Mouse (Mus musculus) forebrain, embryonic 13.5 days (tissue): ENCODE data around the gene Pick1. TPM values are rescaled to one million over a fixed set of nuclear protein-coding genes. Genes with fewer than 3 reads are reported as not detected.

Experiments used
- ATAC-seq: fragments of 200-750 bp; cut with Nextera tagmentation; 2 replicates; pipeline ENCODE4 v1.8.0; 2017
- H3K27ac ChIP-seq: fragments of 300-500 bp; sonication (generic); 2 replicates; pipeline ENCODE4 v1.5.1; 2015; ENCODE audit warnings: inconsistent platforms, mild to moderate bottlenecking, moderate library complexity
- H3K27me3 ChIP-seq: fragments of 300-500 bp; sonication (generic); 2 replicates; pipeline ENCODE4 v1.6.1; 2015; ENCODE audit warnings: mild to moderate bottlenecking, inconsistent platforms
- H3K36me3 ChIP-seq: fragments of 300-500 bp; sonication (generic); 2 replicates; pipeline ENCODE4 v1.6.1; 2015; ENCODE audit warnings: mild to moderate bottlenecking, inconsistent platforms; ENCODE audit not compliant: poor library complexity, severe bottlenecking
- H3K4me1 ChIP-seq: fragments of 300-500 bp; sonication (generic); 2 replicates; pipeline ENCODE4 v1.6.1; 2015; ENCODE audit warnings: inconsistent platforms
- H3K4me2 ChIP-seq: fragments of 300-500 bp; sonication (generic); 2 replicates; pipeline ENCODE4 v1.6.1; 2015; ENCODE audit warnings: inconsistent platforms, mild to moderate bottlenecking, moderate library complexity
- H3K4me3 ChIP-seq: fragments of 300-500 bp; sonication (generic); 2 replicates; pipeline ENCODE4 v1.5.1; 2015; ENCODE audit warnings: mild to moderate bottlenecking, inconsistent platforms
- H3K9ac ChIP-seq: fragments of 300-500 bp; sonication (generic); 2 replicates; pipeline ENCODE4 v1.6.1; 2015; ENCODE audit warnings: mild to moderate bottlenecking, inconsistent platforms
- H3K9me3 ChIP-seq: fragments of 300-500 bp; sonication (generic); replicated peaks from 2 replicates; pipeline ENCODE4 v1.6.1; 2016; ENCODE audit warnings: inconsistent platforms
- WGBS: fragments of 180-500 bp; shearing (Covaris S2); methylation state at CpG from one replicate; pipeline ENCODE4 v1.1.7; 2015; 5-methylcytosine and 5-hydroxymethylcytosine counted together
- polyA plus RNA-seq: library from polyadenylated mRNA; unstranded; fragments of >200 nt; fragmentation: Nextera tagmentation; extraction: Ambion mirVana; gene quantifications from 2 replicates; pipeline ENCODE4 v1.2.1, GENCODE M21; 2015

Gene Pick1
- polyA plus RNA-seq, 1 experiment from 2014 or later: 68.1 TPM

DNA sequence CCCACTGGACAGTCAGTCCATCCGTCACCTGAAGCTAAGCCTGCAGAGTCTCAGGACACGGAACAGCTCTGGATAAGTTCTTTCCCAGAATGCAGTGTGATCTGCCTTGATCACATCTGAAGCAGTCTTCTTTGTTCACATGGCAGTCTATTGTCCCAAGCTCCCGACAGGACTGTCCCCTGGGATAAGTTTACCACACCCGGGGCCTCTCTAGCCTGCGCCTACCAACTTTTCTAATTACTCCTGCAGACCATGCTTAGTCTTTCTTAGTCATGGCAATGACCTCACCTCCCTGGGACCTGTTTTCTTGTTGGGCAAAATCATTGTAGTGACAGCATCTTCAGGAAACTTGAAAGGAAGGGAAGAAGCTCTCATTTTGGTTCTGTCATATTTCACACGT, 9.1 kb downstream of the Pick1 start:
- H3K9ac ChIP-seq: no peak overlapping the region
- H3K36me3 ChIP-seq: peaks cover 88% of the 10 kb centered on the region

DNA sequence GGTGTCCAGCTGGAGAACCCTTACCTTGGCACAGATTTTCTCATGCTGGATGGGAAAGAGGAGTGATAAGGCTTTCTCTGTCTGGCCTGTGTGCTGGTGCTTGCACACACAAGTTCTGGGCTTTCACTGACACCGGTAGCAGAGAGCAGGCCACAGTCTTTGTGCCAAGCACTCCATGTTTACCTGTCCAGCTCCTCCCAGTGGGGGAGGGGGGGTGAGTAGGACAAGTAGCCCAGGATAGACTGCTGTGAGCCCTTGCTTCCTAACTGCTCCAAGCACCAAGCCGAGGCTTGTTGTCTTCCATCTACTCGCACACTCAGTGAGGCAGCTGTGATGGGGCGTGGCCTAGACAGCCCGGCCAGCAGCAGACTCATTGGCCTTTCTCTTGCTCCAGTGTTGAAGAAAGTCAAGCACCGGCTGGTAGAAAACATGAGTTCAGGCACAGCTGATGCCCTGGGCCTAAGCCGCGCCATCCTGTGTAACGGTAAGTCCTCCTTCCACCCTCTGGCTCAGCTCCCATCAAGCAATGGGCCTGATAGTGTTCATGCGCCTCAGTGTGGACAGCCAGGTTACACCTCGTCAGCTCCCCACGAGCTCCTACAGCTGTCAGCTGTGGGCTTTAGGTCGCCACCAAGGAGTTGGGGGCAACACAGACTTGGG, 13.7 kb downstream of the Pick1 start:
- Histone ChIP-seq H3K4me3 (no peak overlapping the region), H3K27me3 (no peaks in the 10 kb centered on the region), H3K36me3 (peaks cover 89% of the 10 kb centered on the region), H3K9ac (no peak overlapping the region), H3K4me2 (no peak overlapping the region), H3K9me3 (no peaks in the 10 kb centered on the region), H3K4me1 (peaks cover 13% of the 10 kb centered on the region), H3K27ac (0 out of 2 replicates have a peak overlapping the region, but pooled peaks have one; percentile 4)
- 73% methylated on average over 13 of the region's 13 CpGs for WGBS
- no peak; the same call in 1 of the 2 replicates for ATAC-seq

More for the DNA sequence above, 9.1 kb downstream of the Pick1 start:
- Histone ChIP-seq H3K4me2 (no peak overlapping the region), H3K27me3 (no peaks in the 10 kb centered on the region), H3K27ac (no peak overlapping the region), H3K9me3 (no peaks in the 10 kb centered on the region), H3K4me3 (no peak overlapping the region), H3K4me1 (no peaks in the 10 kb centered on the region)
- WGBS: 76% methylated on average over 6 of the region's 6 CpGs
- ATAC-seq: no peak

DNA sequence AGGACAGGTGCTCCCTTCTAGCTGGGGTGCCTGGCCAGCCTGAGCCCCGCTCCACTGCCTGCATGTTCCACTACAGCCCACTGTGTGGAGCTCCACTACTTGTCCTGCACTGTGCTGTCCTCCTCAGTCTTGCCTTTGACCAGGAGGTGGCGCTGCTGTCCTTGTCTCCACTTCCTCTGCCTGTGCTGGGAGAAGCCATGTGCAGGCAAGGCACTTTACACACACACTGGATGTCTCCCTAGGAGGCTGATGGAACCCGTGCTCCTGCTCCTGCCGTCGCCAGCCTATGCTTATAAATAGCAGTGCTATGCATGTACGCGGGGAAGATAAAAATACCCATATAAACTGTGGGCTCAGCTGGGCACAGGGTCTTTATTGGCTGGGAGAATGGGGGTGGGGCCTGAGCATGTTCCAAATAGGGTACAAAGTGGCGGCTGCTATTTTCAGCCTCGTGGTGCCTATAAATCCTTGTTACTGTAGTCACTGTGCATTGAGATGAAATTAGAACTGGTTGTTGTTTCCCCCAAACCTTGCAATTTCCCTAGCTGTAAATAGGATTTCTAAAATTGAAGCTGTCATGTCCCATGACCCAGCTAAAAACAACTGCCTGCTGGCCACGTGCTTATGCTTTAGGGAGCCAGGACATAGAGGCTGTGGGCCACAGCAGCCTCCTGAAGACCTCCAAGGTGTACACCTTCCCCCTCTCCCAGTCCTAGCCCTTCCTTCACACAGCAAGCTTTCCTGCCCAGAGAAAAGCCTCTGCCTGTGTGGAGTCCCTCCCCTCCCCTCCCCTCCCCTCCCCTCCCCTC, 14.5 kb downstream of the Pick1 start:
- Histone ChIP-seq H3K27me3 (no peaks in the 10 kb centered on the region), H3K9ac (0 out of 2 replicates have a peak overlapping the region, but pooled peaks have one; percentile 45), H3K4me3 (no peak overlapping the region), H3K9me3 (no peaks in the 10 kb centered on the region), H3K36me3 (peaks cover 89% of the 10 kb centered on the region), H3K4me1 (peaks cover 13% of the 10 kb centered on the region), H3K27ac (no peak overlapping the region), H3K4me2 (peak overlapping the region; percentile 20; the same call in 1 of the 2 replicates)
- ATAC-seq: peak; percentile 99
- WGBS: 21% methylated on average over 10 of the region's 10 CpGs

DNA sequence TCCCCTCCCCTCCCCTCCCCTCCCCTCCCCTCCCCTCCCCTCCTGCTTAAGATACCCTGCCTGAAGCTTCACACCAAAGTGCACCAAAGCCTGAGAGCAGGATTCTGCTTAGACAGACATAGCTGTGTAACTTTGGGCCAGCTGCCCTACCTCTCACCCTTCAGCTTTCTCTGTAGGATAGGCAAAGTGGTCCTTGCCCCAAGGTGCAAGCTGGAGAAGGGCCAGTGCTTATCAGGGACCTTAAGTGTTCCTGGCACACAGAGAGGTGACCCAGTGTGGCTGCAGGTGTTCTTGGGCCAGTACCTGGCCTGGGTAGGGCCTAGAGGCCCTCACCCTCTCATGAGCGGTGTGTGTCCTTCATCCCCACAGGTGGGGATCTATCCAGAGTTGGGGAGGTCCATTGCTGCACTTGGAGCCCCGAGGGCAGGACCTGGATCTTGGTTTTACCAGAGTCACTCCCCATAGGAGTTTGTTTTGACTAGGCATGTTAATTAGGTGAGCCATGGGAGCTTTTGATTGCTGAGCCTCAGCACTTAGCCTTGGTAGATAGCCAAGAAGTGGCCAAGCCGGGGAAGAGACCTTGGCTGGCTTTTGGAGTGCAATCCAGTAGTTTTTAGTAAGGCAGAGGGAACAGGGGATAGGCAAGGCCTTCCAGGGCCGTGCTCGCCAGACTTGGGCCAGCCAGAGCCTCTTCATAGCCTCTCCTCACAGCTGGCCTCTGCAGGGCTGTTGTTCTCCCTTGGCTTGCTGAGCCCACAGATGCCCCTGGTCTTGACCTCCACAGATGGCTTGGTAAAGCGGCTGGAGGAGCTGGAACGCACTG, 15.3 kb downstream of the Pick1 start:
- ATAC-seq: no peak
- Histone ChIP-seq H3K27me3 (no peaks in the 10 kb centered on the region), H3K36me3 (peaks cover 89% of the 10 kb centered on the region), H3K4me2 (no peak overlapping the region), H3K4me1 (peaks cover 13% of the 10 kb centered on the region), H3K27ac (no peak overlapping the region), H3K9ac (no peak overlapping the region; the same call in 1 of the 2 replicates), H3K4me3 (no peak overlapping the region), H3K9me3 (no peaks in the 10 kb centered on the region)
- 73% methylated on average over 7 of the region's 7 CpGs for WGBS

DNA sequence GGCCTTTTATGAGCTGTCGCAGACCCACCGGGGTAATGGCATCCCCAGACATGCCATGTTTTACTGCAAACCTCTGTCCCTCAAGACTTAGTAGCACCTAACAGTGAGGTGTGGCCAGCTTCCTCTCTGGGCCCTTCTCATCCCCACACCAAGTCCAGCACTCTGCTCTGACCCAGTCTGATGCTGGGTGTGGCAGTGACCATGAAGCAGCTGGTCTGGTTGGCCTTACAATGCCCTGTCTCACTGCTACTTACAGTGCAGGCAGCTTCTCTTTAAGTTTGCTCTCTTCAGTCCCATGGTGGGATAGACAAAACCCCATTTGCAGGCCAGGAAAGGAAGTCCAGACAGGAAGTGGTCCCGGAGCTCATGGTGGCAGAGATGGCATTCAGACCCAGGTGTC, 16.3 kb downstream of the Pick1 start:
- no peak overlapping the region for H3K27ac ChIP-seq
- H3K36me3 ChIP-seq: peaks cover 82% of the 10 kb centered on the region
- H3K9me3 ChIP-seq: no peaks in the 10 kb centered on the region
- WGBS: 96% methylated on average over 3 of the region's 3 CpGs
- no peak overlapping the region for H3K4me3 ChIP-seq
- 0 out of 2 replicates have a peak, but pooled peaks cover 4% of the 10 kb centered on the region for H3K27me3 ChIP-seq
- ATAC-seq: no peak
- H3K9ac ChIP-seq: no peak overlapping the region
- peaks cover 13% of the 10 kb centered on the region for H3K4me1 ChIP-seq
- no peak overlapping the region for H3K4me2 ChIP-seq

DNA sequence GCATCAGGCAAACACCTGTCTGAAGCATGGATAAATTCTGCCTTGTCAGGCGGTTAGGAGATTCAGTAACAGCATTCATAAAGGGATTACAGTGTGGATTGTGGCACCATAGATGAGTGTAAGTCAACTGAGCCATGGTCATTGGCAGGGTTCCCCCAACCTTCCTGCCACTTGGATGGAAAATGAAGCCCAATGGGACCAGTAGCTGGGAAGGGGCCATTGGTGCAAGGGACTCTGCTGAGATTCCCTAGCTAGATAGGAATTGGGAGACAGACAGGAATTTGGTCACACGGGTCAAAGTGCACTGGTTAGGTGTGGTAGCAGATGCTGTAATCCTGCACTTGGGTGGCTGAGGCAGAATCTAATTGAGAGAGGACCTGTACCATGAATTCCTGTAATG, 21.3 kb downstream of the Pick1 start:
- H3K9ac ChIP-seq: no peak overlapping the region
- peaks cover 14% of the 10 kb centered on the region for H3K4me1 ChIP-seq
- no peak overlapping the region for H3K27ac ChIP-seq
- no peak overlapping the region for H3K4me2 ChIP-seq
- H3K9me3 ChIP-seq: no peaks in the 10 kb centered on the region
- H3K27me3 ChIP-seq: peaks cover 49% of the 10 kb centered on the region
- no peak for ATAC-seq
- 86% methylated on average over 2 of the region's 2 CpGs for WGBS
- peaks cover 47% of the 10 kb centered on the region for H3K36me3 ChIP-seq
- H3K4me3 ChIP-seq: no peak overlapping the region

DNA sequence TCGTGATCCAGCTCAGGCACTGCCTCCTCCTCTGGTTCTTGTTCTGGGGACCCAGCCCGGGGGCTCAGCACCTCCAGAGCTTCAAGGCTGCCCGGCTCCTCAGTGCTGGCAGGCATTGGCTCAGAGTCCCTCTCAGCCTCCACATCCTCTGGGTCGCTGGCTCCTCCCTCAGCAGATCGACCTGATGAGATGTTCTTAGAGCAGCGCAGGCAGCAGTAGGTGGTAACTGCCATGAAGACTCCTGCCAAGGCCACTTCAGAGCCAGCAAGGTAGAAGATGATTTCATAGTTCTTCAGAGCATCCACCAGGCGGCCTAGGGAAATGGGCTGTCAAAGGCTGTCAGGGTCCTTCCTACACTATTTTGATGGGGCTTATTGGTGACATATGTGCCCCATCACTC, 22.2 kb downstream of the Pick1 start:
- Histone ChIP-seq H3K4me1 (peaks cover 14% of the 10 kb centered on the region), H3K9ac (no peak overlapping the region), H3K36me3 (peaks cover 38% of the 10 kb centered on the region), H3K4me3 (no peak overlapping the region), H3K4me2 (peak overlapping the region; percentile 63; the same call in 1 of the 2 replicates), H3K27me3 (peaks cover 49% of the 10 kb centered on the region), H3K27ac (no peak overlapping the region), H3K9me3 (no peaks in the 10 kb centered on the region)
- 61% methylated on average over 7 of the region's 7 CpGs for WGBS
- no peak for ATAC-seq

DNA sequence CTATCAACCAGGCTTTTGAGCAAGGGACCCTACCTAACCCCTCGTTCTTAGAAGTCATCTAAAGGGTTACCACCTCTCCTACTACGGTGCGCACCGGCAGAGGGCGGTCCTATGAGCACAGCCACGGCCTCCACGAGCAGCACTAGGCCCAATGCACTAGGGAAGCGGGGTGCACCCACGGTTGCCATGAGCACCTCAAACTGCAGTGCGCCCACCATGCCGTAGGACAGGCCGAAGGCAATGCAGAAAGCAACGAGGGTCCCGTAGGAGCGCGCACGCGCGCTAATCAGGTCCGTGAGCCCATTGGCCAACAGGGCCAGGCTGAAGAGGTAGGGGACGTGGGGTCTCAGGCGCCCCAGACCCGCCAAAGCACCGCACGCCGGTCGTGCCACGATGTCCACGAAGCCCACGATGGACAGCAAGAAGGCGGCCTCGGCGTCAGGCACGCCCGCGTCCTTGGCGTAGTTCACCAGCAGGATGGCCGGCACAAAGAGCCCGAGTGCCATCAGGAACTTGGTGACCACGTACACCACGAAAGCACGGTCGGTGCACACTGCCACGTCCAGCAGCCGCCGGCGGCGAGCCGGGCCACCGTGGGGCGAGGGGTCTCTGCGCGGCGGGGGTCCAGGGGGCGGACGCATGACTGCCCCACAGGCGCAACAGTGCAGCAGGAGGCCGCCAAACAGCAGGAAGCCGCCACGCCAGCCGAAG, 23.0 kb downstream of the Pick1 start:
- peaks cover 49% of the 10 kb centered on the region for H3K27me3 ChIP-seq
- WGBS: 3% methylated on average over 60 of the region's 61 CpGs

DNA sequence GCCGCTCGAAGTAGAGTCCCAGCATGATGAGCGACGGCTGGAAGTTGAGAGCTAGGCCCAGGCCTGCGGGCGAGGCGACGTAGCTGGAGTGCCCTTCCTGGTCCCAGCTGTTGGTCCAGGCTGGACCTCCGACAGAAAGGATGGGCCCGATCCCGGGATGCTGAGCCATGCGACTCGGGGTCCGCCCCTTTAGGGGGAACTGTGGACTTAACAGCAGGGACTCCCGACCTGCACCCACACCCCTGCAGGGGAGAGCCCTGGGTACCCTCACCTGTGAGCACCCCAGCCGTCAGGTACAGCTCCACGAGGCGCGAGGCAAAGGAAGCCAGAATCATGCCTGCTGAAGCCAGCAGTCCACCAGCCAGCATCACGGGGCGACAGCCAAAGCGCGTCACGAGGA, 23.6 kb downstream of the Pick1 start:
- 34% methylated on average over 24 of the region's 24 CpGs for WGBS
- peaks cover 24% of the 10 kb centered on the region for H3K36me3 ChIP-seq
- peaks cover 49% of the 10 kb centered on the region for H3K27me3 ChIP-seq
- H3K9me3 ChIP-seq: no peaks in the 10 kb centered on the region
- no peak overlapping the region for H3K27ac ChIP-seq
- peaks cover 14% of the 10 kb centered on the region for H3K4me1 ChIP-seq
- ATAC-seq: no peak
- peak overlapping the region; percentile 58 for H3K9ac ChIP-seq
- H3K4me3 ChIP-seq: peak overlapping the region; percentile 36
- peak overlapping the region; percentile 63 for H3K4me2 ChIP-seq

More for the DNA sequence above, 23.0 kb downstream of the Pick1 start:
- peak; percentile 68 for ATAC-seq
- Histone ChIP-seq H3K9me3 (no peaks in the 10 kb centered on the region), H3K27ac (no peak overlapping the region), H3K4me1 (peaks cover 14% of the 10 kb centered on the region), H3K4me2 (peak overlapping the region; percentile 63), H3K4me3 (peak overlapping the region; percentile 36), H3K36me3 (peaks cover 30% of the 10 kb centered on the region), H3K9ac (peak overlapping the region; percentile 58)

DNA sequence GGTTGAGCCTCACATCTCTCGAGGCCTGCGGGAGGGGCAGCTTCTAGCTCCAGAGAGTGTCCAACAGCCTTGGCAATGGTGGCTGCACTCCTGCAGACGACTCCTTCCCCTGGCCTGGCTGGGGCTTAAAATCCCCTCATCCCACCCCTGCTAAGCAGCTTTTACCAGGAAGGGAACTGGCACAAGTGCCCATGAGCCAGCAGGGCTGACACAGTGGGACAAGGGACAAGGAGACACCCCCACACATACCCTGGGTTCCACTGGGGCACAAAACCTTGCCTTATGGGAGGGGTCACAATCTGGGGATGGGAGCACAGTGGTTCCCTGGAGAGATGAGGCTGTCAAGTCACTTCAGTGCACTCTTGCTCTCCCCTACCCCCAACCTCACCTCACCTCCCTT, 25.7 kb downstream of the Pick1 start, which contains the start of gene Slc16a8:
Slc16a8 (minus strand) TSS at position 101 of the 400 bp plus-strand sequence.
- ATAC-seq: no peak
- peaks cover 3% of the 10 kb centered on the region; the same call in 1 of the 2 replicates for H3K36me3 ChIP-seq
- H3K27ac ChIP-seq: no peak within 1 kb of the TSS
- WGBS: 20% methylated on average over 3 of the region's 3 CpGs
- no peak within 1 kb of the TSS for H3K4me2 ChIP-seq
- H3K9ac ChIP-seq: peak within 1 kb of the TSS; percentile 21; the same call in 1 of the 2 replicates
- H3K27me3 ChIP-seq: peaks cover 66% of the 10 kb centered on the region
- H3K4me3 ChIP-seq: no peak within 1 kb of the TSS
- peaks cover 14% of the 10 kb centered on the region for H3K4me1 ChIP-seq
- no peaks in the 10 kb centered on the region for H3K9me3 ChIP-seq

DNA sequence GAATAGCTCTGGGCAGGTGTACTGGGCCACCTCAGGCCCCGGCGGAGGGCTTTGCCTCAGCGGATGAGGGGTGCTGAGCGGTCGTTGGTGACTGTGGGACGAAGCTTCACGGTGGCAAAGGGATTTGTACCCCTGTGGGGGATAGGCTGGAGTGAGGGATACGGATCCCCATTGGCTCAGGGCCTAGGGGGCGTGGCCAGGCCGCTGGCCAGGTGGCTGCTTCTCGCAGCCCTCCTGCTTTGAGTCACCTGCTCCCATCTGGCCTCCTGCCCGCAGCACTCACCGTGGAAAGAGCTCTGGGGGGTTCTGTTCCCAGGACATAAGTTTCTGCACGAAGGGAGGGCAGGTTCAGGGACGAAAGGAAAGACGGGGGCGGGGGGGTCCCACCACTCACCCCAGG, 29.5 kb downstream of the Pick1 start:
- no peak overlapping the region for H3K27ac ChIP-seq
- H3K9ac ChIP-seq: no peak overlapping the region
- H3K36me3 ChIP-seq: no peaks in the 10 kb centered on the region
- no peak overlapping the region for H3K4me3 ChIP-seq
- H3K4me2 ChIP-seq: no peak overlapping the region
- peaks cover 15% of the 10 kb centered on the region for H3K4me1 ChIP-seq
- peaks cover 68% of the 10 kb centered on the region for H3K27me3 ChIP-seq
- no peaks in the 10 kb centered on the region for H3K9me3 ChIP-seq
- 31% methylated on average over 17 of the region's 17 CpGs for WGBS
- ATAC-seq: no peak
